20 mouse cellular contexts compared by ENCODE assay signal in the genomic region with DNA sequence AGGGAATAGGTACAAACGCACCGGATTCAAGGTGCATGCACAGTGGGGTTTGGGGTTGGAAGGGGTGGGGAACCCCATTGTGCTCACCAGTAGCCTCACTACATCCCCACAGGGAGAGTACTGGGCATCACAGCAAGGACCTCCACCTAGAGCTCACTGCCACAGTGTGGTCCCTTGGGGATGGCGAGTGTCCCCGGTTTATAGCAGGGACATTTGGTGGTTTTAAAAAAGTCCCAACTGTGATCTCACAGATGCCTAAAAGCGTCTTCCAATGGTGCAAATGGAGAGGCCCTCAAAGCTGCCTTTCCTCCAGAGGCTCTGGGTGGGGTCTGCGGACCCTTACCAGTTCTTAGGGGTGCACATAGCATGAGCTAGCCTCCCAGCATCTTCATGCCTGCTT.
"Had no signal": no experiment of that assay in that cellular context is flagged by ENCODE, and none has a peak within 500 bp of the region (broad histone marks: within the 10 kb centered on the region; RNA-seq: fewer than 3 reads in every experiment).

No protein-coding gene starts in this region.

- H3K4me2 ChIP-seq: liver, embryonic 15.5 days; lung, embryonic 15.5 days; midbrain, embryonic 11.5 days; midbrain, embryonic 13.5 days; midbrain, embryonic 15.5 days; neural tube, embryonic 12.5 days; stomach, embryonic 15.5 days had no signal

- H3K9ac ChIP-seq: liver, embryonic 15.5 days; liver, postnatal 0 days; lung, embryonic 15.5 days; midbrain, embryonic 13.5 days; midbrain, embryonic 15.5 days; neural tube, embryonic 12.5 days; stomach, embryonic 15.5 days had no signal

- H3K27ac ChIP-seq: liver, embryonic 15.5 days; lung, embryonic 15.5 days; macrophage; midbrain, embryonic 13.5 days; midbrain, embryonic 15.5 days; neural tube, embryonic 12.5 days; stomach, embryonic 15.5 days; stomach, postnatal 0 days had no signal

- H3K36me3 ChIP-seq: liver, embryonic 15.5 days; lung, embryonic 15.5 days; midbrain, embryonic 13.5 days; midbrain, embryonic 15.5 days; neural tube, embryonic 12.5 days; stomach, embryonic 15.5 days had no signal

- H3K4me3 ChIP-seq: liver, embryonic 15.5 days; lung, embryonic 15.5 days; megakaryocyte, embryonic 14.5 days; midbrain, embryonic 13.5 days; midbrain, embryonic 15.5 days; neural tube, embryonic 12.5 days; stomach, embryonic 15.5 days had no signal

- DNase-seq: liver, postnatal 0 days; lung, adult 2 months; lung, postnatal 14 days; lung, postnatal 36 days; right cerebral cortex, postnatal 14 days; right cerebral cortex, postnatal 4 days; spleen, adult 18-20 months; thymus, adult 2 months; thymus, postnatal 25 days; thymus, postnatal 4 days had no signal

- H3K9me3 ChIP-seq: liver, embryonic 15.5 days; lung, embryonic 15.5 days; midbrain, embryonic 13.5 days; midbrain, embryonic 15.5 days; neural tube, embryonic 12.5 days; stomach, embryonic 15.5 days had no signal

- H3K27me3 ChIP-seq: liver, embryonic 15.5 days; lung, embryonic 15.5 days; midbrain, embryonic 13.5 days; midbrain, embryonic 15.5 days; neural tube, embryonic 12.5 days; stomach, embryonic 15.5 days had no signal

- H3K4me1 ChIP-seq: stomach, embryonic 15.5 days had no signal
